Mouse (Mus musculus): ENCODE measurements around the gene Tnxb.

GRCm38 (mm10) chr17:34635671-34636070, 34.7 kb upstream of the Tnxb start:
- no peak for TF ChIP-seq POLR2A (IDR thresholded peaks at IDR 0.05; ENCODE audit: extremely low read depth, insufficient read depth, low read length)
- TF ChIP-seq CTCF (IDR thresholded peaks at IDR 0.05; ENCODE audit: low read depth, low read length), result no peak

Measured in liver, adult 2 months (tissue).